9 mouse cellular contexts compared by ENCODE assay signal in the genomic region with DNA sequence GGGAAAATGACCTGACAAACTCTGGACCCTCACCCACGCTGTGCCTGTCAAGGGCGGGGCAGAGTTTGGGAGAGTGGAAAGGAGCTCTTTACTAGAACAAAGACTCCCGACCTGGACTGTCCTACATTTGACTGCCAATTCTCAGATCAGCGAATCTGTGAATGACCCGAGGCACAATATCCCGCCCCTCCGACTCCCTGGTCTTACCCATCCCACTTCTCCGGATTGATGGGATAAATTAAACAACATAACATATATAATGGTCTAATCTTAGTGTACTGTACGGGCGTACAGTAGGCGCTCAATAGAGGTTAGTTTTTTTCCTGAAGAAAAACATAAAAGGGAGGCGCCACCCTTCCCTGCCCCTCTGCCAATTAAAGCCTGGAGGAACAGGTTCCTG. TPM values are rescaled to one million over a fixed set of nuclear protein-coding genes. Genes with fewer than 3 reads are reported as not detected.
DNase-seq lines count a peak whose midpoint lies in the region; ATAC-seq and TF ChIP-seq lines count a peak whose summit lies in the region.
"Had no signal": no experiment of that assay in that cellular context is flagged by ENCODE, and none has a peak within 500 bp of the region (broad histone marks: within the 10 kb centered on the region; RNA-seq: fewer than 3 reads in every experiment).

No protein-coding gene starts in this region.

- no peak for TF ChIP-seq EP300 in CH12.LX (IDR thresholded peaks at IDR 0.05; ENCODE audit: low read length)
- TF ChIP-seq EP300 in liver, embryonic 14.5 days (IDR thresholded peaks at IDR 0.05; ENCODE audit: low read depth): no peak

- dilution Hi-C loops in CH12.LX (cut with MboI; ENCODE audit: extremely low pct_ligation_motif_present, extremely low pct_unique_long_range_greater_than_20kb, low sequenced_read_pairs): no loop called here

- peaks cover 29% of the 10 kb centered on the region for H3K79me2 ChIP-seq in CH12.LX (replicated peaks; ENCODE audit: control insufficient read depth, extremely low read depth, insufficient read depth, poor library complexity, severe bottlenecking)

- 13% methylated on average over 12 of the region's 12 CpGs for WGBS in forebrain, embryonic 15.5 days
- 31% methylated on average over 12 of the region's 12 CpGs for WGBS in liver, embryonic 14.5 days (ENCODE audit: insufficient replicate concordance)

- peaks cover 0 to 4% of the 10 kb centered on the region in 2 experiments for H3K36me3 ChIP-seq in CH12.LX (replicated peaks in 1 of 2; ENCODE audit: control insufficient read depth in 1 of 2, insufficient read depth in 1 of 2, low read length in 1 of 2)
- H3K36me3 ChIP-seq in forebrain, embryonic 15.5 days: no peaks in the 10 kb centered on the region
- H3K36me3 ChIP-seq in liver, embryonic 14.5 days (replicated peaks; ENCODE audit: control insufficient read depth, insufficient read depth, low read depth): peaks cover 24% of the 10 kb centered on the region

- in situ Hi-C loops in CH12.LX (cut with MboI; ENCODE audit: low pct_ligation_motif_present, low pct_unique_long_range_greater_than_20kb, low sequenced_read_pairs): no loop called here

- no peak for TF ChIP-seq CTCF in CH12.LX (conservative IDR thresholded peaks at IDR 0.05 in 1 of 2, IDR thresholded peaks at IDR 0.05 in 1 of 2; ENCODE audit: low read depth in 2 of 2, low read length in 2 of 2)
- TF ChIP-seq CTCF in liver, embryonic 14.5 days (IDR thresholded peaks at IDR 0.05; ENCODE audit: low read depth): no peak

- peak overlapping the region; percentile 77 for H3K9ac ChIP-seq in CH12.LX (ENCODE audit: insufficient read depth, low read depth)
- peak overlapping the region; percentile 48 for H3K9ac ChIP-seq in forebrain, embryonic 15.5 days (replicated peaks)
- H3K9ac ChIP-seq in liver, embryonic 14.5 days (replicated peaks): peak overlapping the region; percentile 90

- peaks cover 9% of the 10 kb centered on the region for H3K27me3 ChIP-seq in CH12.LX (replicated peaks)
- no peaks in the 10 kb centered on the region for H3K27me3 ChIP-seq in forebrain, embryonic 15.5 days
- no peaks in the 10 kb centered on the region for H3K27me3 ChIP-seq in liver, embryonic 14.5 days (ENCODE audit: control insufficient read depth, insufficient read depth, low read length)

- H3K9me3 ChIP-seq in CH12.LX (replicated peaks; ENCODE audit: low read length): no peaks in the 10 kb centered on the region
- no peaks in the 10 kb centered on the region for H3K9me3 ChIP-seq in forebrain, embryonic 15.5 days
- no peaks in the 10 kb centered on the region for H3K9me3 ChIP-seq in liver, embryonic 14.5 days (ENCODE audit: control insufficient read depth, low read length)

- no peak for TF ChIP-seq RAD21 in CH12.LX (IDR thresholded peaks at IDR 0.05; ENCODE audit: low read depth, low read length)

- H3K4me1 ChIP-seq in CH12.LX (ENCODE audit: control insufficient read depth in 1 of 2, insufficient read depth in 2 of 2): peaks cover 15 to 35% of the 10 kb centered on the region in 2 experiments
- H3K4me1 ChIP-seq in forebrain, embryonic 15.5 days: peaks cover 38% of the 10 kb centered on the region
- peaks cover 29 to 30% of the 10 kb centered on the region in 2 experiments for H3K4me1 ChIP-seq in liver, embryonic 14.5 days (replicated peaks; ENCODE audit: control insufficient read depth in 2 of 2, insufficient read depth in 2 of 2, low read length in 1 of 2)

- peak overlapping the region in 1 of 3 experiments; percentile 47 for H3K4me3 ChIP-seq in CH12.LX (replicated peaks in 1 of 3; ENCODE audit: low read depth in 2 of 3, low read length in 2 of 3, poor library complexity in 1 of 3)
- H3K4me3 ChIP-seq in forebrain, embryonic 15.5 days: peak overlapping the region; percentile 65
- peak overlapping the region; percentile 39 to 68 for H3K4me3 ChIP-seq in liver, embryonic 14.5 days (ENCODE audit: insufficient read depth in 1 of 2, low read depth in 2 of 2, low read length in 2 of 2)

- DNase-seq in embryo, embryonic 11 days: peak; percentile 35
- DNase-seq in embryo, embryonic 9.5 days (ENCODE audit: extremely low spot score): no peak
- DNase-seq in CH12.LX (ENCODE audit: extremely low read depth): no peak
- DNase-seq in liver, embryonic 14.5 days (ENCODE audit: low read depth in 3 of 3, low spot score in 3 of 3): no peak
- DNase-seq in Muller cell, postnatal 12 days (ENCODE audit: inconsistent ontology term): no peak
- no peak for DNase-seq in yolk sac, embryonic 10.5 days (ENCODE audit: low spot score)

- H3K4me2 ChIP-seq in CH12.LX (ENCODE audit: insufficient read depth, low read depth, poor library complexity, severe bottlenecking): peak overlapping the region; percentile 86
- H3K4me2 ChIP-seq in forebrain, embryonic 15.5 days (replicated peaks): peak overlapping the region; percentile 100
- H3K4me2 ChIP-seq in liver, embryonic 14.5 days (ENCODE audit: low read depth): peak overlapping the region; percentile 97

- H3K27ac ChIP-seq in CH12.LX (ENCODE audit: insufficient read depth, low read depth): no peak overlapping the region
- no peak overlapping the region for H3K27ac ChIP-seq in forebrain, embryonic 15.5 days (replicated peaks)
- H3K27ac ChIP-seq in liver, embryonic 14.5 days: peak overlapping the region; percentile 94

- peak; percentile 54; the same call in 1 of the 2 replicates for ATAC-seq in forebrain, embryonic 15.5 days (replicated peaks)
- no peak for ATAC-seq in liver, embryonic 14.5 days (ENCODE audit: insufficient read depth)
- no peak for ATAC-seq in megakaryocyte-erythroid progenitor cell, adult 5-6 weeks (replicated peaks; ENCODE audit: low FRiP score, low TSS enrichment, poor library complexity, severe bottlenecking)

- no peak for TF ChIP-seq POLR2A in CH12.LX (IDR thresholded peaks at IDR 0.05; ENCODE audit: low read depth, low read length)

TF ChIP-seq in CH12.LX, 34 proteins besides CTCF, POLR2A, EP300 and RAD21:
- TF ChIP-seq USF2 (conservative IDR thresholded peaks at IDR 0.05; ENCODE audit: low read depth, low read length): no peak
- TF ChIP-seq MAFK (IDR thresholded peaks at IDR 0.05; ENCODE audit: insufficient replicate concordance, low read length): no peak
- TF ChIP-seq MAZ (IDR thresholded peaks at IDR 0.05; ENCODE audit: low read depth, low read length): no peak
- TF ChIP-seq MEF2A (IDR thresholded peaks at IDR 0.05; ENCODE audit: borderline replicate concordance, low read depth, low read length): no peak
TF ChIP-seq in CH12.LX: peak in this region for 0.

RNA-seq across cellular contexts. Expression of a gene that starts 0.7 kb away (rescaled TPM):
- total RNA-seq in CH12.LX (2012; rRNA removed) (7.2 and 7.6 TPM in 2 replicates), CH12.LX (2014; rRNA removed) (4.4 and 4.9 TPM in 2 replicates)
- polyA plus RNA-seq in CH12.LX (2012; ENCODE audit: insufficient read length, low read depth): 3.9 and 6.1 TPM in 2 replicates
- polyA plus RNA-seq in forebrain, embryonic 15.5 days (2015; fragmentation: Nextera tagmentation; extraction: Ambion mirVana): 5.4 and 6.0 TPM in 2 replicates
- polyA plus RNA-seq in liver, embryonic 14.5 days (2012; rRNA removed): 38.4 and 40.5 TPM in 2 replicates
- 50.3 and 53.4 TPM in 2 replicates for polyA plus RNA-seq in liver, embryonic 14.5 days (2014; fragmentation: Nextera tagmentation; extraction: Ambion mirVana)
- 11.1 and 17.0 TPM in 2 replicates for total RNA-seq in megakaryocyte-erythroid progenitor cell, adult 5-6 weeks (2014; fragmentation: Nextera tagmentation)
- total RNA-seq in megakaryocyte-erythroid progenitor cell, adult 5-6 weeks (2017): 4.5 and 10.2 TPM in 2 replicates

RNA-seq across cellular contexts. Expression of a gene that starts 28.2 kb away (rescaled TPM):
- total RNA-seq in CH12.LX (2012; rRNA removed) (41.1 and 85.5 TPM in 2 replicates), CH12.LX (2014; rRNA removed) (96.0 and 116 TPM in 2 replicates)
- 17.6 and 18.3 TPM in 2 replicates for polyA plus RNA-seq in CH12.LX (2012; ENCODE audit: insufficient read length, low read depth)
- polyA plus RNA-seq in forebrain, embryonic 15.5 days (2015; fragmentation: Nextera tagmentation; extraction: Ambion mirVana): 87.3 and 98.1 TPM in 2 replicates
- polyA plus RNA-seq in liver, embryonic 14.5 days (2012; rRNA removed): 23.0 and 29.8 TPM in 2 replicates
- polyA plus RNA-seq in liver, embryonic 14.5 days (2014; fragmentation: Nextera tagmentation; extraction: Ambion mirVana): 33.2 and 33.8 TPM in 2 replicates
- total RNA-seq in megakaryocyte-erythroid progenitor cell, adult 5-6 weeks (2014; fragmentation: Nextera tagmentation): 1.5 and 7.8 TPM in 2 replicates
- 1.9 and 3.1 TPM in 2 replicates for total RNA-seq in megakaryocyte-erythroid progenitor cell, adult 5-6 weeks (2017)
- total RNA-seq: common myeloid progenitor, adult 5-6 weeks had no signal

RNA-seq across cellular contexts. Expression of a gene that starts 34.7 kb away (rescaled TPM):
- total RNA-seq in CH12.LX (2012; rRNA removed): 0.08 TPM in 2 replicates
- not detected in 2 replicates for total RNA-seq in CH12.LX (2014; rRNA removed)
- polyA plus RNA-seq in CH12.LX (2012; ENCODE audit: insufficient read length, low read depth): 0.07 TPM in 1 of 2 replicates, not detected in the other
- polyA plus RNA-seq in forebrain, embryonic 15.5 days (2015; fragmentation: Nextera tagmentation; extraction: Ambion mirVana): 3.4 and 3.7 TPM in 2 replicates
- 1.1 and 1.2 TPM in 2 replicates for polyA plus RNA-seq in liver, embryonic 14.5 days (2012; rRNA removed)
- polyA plus RNA-seq in liver, embryonic 14.5 days (2014; fragmentation: Nextera tagmentation; extraction: Ambion mirVana): 0.66 and 0.85 TPM in 2 replicates
- total RNA-seq in megakaryocyte-erythroid progenitor cell, adult 5-6 weeks (2014; fragmentation: Nextera tagmentation): not detected in 2 replicates
- not detected in 2 replicates for total RNA-seq in megakaryocyte-erythroid progenitor cell, adult 5-6 weeks (2017)
- total RNA-seq: common myeloid progenitor, adult 5-6 weeks had no signal
